ENCODE assay signal across 20 mouse cellular contexts in genomic region chr16:24643024-24643635, GRCm38 (mm10).
"Had no signal": no experiment of that assay in that cellular context is flagged by ENCODE, and none has a peak within 500 bp of the region (broad histone marks: within the 10 kb centered on the region; RNA-seq: fewer than 3 reads in every experiment).

No protein-coding gene starts in this region.

- H3K4me2 ChIP-seq: intestine, embryonic 15.5 days; kidney, embryonic 15.5 days; liver, embryonic 11.5 days; liver, embryonic 15.5 days; lung, embryonic 15.5 days; midbrain, embryonic 12.5 days had no signal

- H3K36me3 ChIP-seq: intestine, embryonic 15.5 days; kidney, embryonic 15.5 days; liver, embryonic 15.5 days; lung, embryonic 15.5 days; midbrain, embryonic 12.5 days had no signal

- DNase-seq: kidney, adult 11 months; kidney, adult 8-10 months; kidney, postnatal 25 days; layer of hippocampus, adult 9-11 months; lung, adult 18-20 months; lung, postnatal 10 days; lung, postnatal 36 days; right cerebral cortex, adult 18-20 months; right cerebral cortex, postnatal 14 days; spleen, adult 18-20 months; thymus, adult 18-20 months; thymus, postnatal 36 days had no signal

- ATAC-seq: intestine, embryonic 15.5 days had no signal

- H3K9me3 ChIP-seq: intestine, embryonic 15.5 days; kidney, embryonic 15.5 days; liver, embryonic 15.5 days; lung, embryonic 15.5 days; megakaryocyte, embryonic 14.5 days; midbrain, embryonic 12.5 days had no signal

- H3K4me1 ChIP-seq: intestine, embryonic 15.5 days; kidney, embryonic 15.5 days; liver, embryonic 15.5 days; megakaryocyte, embryonic 14.5 days had no signal

- H3K27ac ChIP-seq: intestine, embryonic 15.5 days; kidney, embryonic 15.5 days; layer of hippocampus, adult 2 months; liver, embryonic 15.5 days; lung, embryonic 15.5 days; midbrain, embryonic 12.5 days had no signal

- H3K9ac ChIP-seq: intestine, embryonic 15.5 days; kidney, embryonic 15.5 days; liver, embryonic 15.5 days; lung, embryonic 15.5 days; midbrain, embryonic 12.5 days had no signal

- H3K27me3 ChIP-seq: intestine, embryonic 15.5 days; kidney, embryonic 15.5 days; liver, embryonic 15.5 days; lung, embryonic 15.5 days; megakaryocyte, embryonic 14.5 days had no signal

- H3K4me3 ChIP-seq: intestine, embryonic 15.5 days; kidney, embryonic 15.5 days; layer of hippocampus, adult 2 months; liver, embryonic 15.5 days; lung, embryonic 15.5 days; megakaryocyte, embryonic 14.5 days; midbrain, embryonic 12.5 days had no signal
